Mouse (Mus musculus): ENCODE measurements around the gene Acsf2. TPM values are rescaled to one million over a fixed set of nuclear protein-coding genes. Genes with fewer than 3 reads are reported as not detected.

Gene Acsf2
- total and polyA plus RNA-seq, 3 experiments = 4.5 to 25.7 (median 7.5) TPM

GRCm38 (mm10) chr11:94617646-94618045, 16.0 kb upstream of the Acsf2 start:
- DNase-seq (ENCODE audit: extremely low read depth) = no peak
- Histone ChIP-seq H3K4me2 (ENCODE audit: insufficient read depth, low read depth, poor library complexity, severe bottlenecking) (no peak overlapping the region), H3K9ac (ENCODE audit: insufficient read depth, low read depth) (no peak overlapping the region), H3K36me3 (replicated peaks in 1 of 2; ENCODE audit: control insufficient read depth in 1 of 2, insufficient read depth in 1 of 2, low read length in 1 of 2) (no peaks in the 10 kb centered on the region), H3K27me3 (replicated peaks) (no peaks in the 10 kb centered on the region), H3K4me3 (replicated peaks in 1 of 3; ENCODE audit: low read depth in 2 of 3, low read length in 2 of 3, poor library complexity in 1 of 3) (no peak overlapping the region), H3K9me3 (replicated peaks; ENCODE audit: low read length) (peaks cover 12% of the 10 kb centered on the region), H3K79me2 (replicated peaks; ENCODE audit: control insufficient read depth, extremely low read depth, insufficient read depth, poor library complexity, severe bottlenecking) (no peaks in the 10 kb centered on the region), H3K27ac (ENCODE audit: insufficient read depth, low read depth) (no peak overlapping the region), H3K4me1 (ENCODE audit: control insufficient read depth in 1 of 2, insufficient read depth in 2 of 2) (peaks cover 9 to 20% of the 10 kb centered on the region in 2 experiments)
- in situ Hi-C loops (cut with MboI; ENCODE audit: low pct_ligation_motif_present, low pct_unique_long_range_greater_than_20kb, low sequenced_read_pairs) = no loop called here
- TF ChIP-seq ZC3H11A (IDR thresholded peaks at IDR 0.05; ENCODE audit: low read depth, low read length) (no peak), MAZ (IDR thresholded peaks at IDR 0.05; ENCODE audit: low read depth, low read length) (no peak), MXI1 (IDR thresholded peaks at IDR 0.05; ENCODE audit: low read depth, low read length) (no peak), IRF4 (IDR thresholded peaks at IDR 0.05; ENCODE audit: low read depth, low read length) (no peak), POLR2AphosphoS2 (IDR thresholded peaks at IDR 0.05; ENCODE audit: low read depth, low read length) (no peak), RAD21 (IDR thresholded peaks at IDR 0.05; ENCODE audit: low read depth, low read length) (no peak), MAFK (IDR thresholded peaks at IDR 0.05; ENCODE audit: insufficient replicate concordance, low read length) (no peak), RCOR1 (conservative IDR thresholded peaks at IDR 0.05; ENCODE audit: low read depth, low read length) (no peak), USF1 (IDR thresholded peaks at IDR 0.05; ENCODE audit: low read depth, low read length) (no peak), E2F4 (IDR thresholded peaks at IDR 0.05; ENCODE audit: insufficient replicate concordance, low read depth, low read length) (no peak), TBP (conservative IDR thresholded peaks at IDR 0.05; ENCODE audit: low read depth, low read length) (no peak), KAT2A (IDR thresholded peaks at IDR 0.05; ENCODE audit: insufficient replicate concordance, low read length) (no peak), CHD1 (IDR thresholded peaks at IDR 0.05; ENCODE audit: low read depth, low read length) (no peak), CHD2 (IDR thresholded peaks at IDR 0.05; ENCODE audit: low read length) (no peak), EP300 (IDR thresholded peaks at IDR 0.05; ENCODE audit: low read length) (no peak), ZKSCAN1 (IDR thresholded peaks at IDR 0.05; ENCODE audit: borderline replicate concordance, low read depth, low read length) (no peak), UBTF (IDR thresholded peaks at IDR 0.05; ENCODE audit: low read depth, low read length) (no peak), SMC3 (IDR thresholded peaks at IDR 0.05; ENCODE audit: low read depth, low read length) (no peak), SIN3A (IDR thresholded peaks at IDR 0.05; ENCODE audit: low read length) (no peak), NELFE (IDR thresholded peaks at IDR 0.05; ENCODE audit: low read depth, low read length) (no peak)
- dilution Hi-C loops (cut with MboI; ENCODE audit: extremely low pct_ligation_motif_present, extremely low pct_unique_long_range_greater_than_20kb, low sequenced_read_pairs) = no loop called here

- no peaks in the 10 kb centered on the region for H3K36me3 ChIP-seq (replicated peaks in 1 of 2; ENCODE audit: control insufficient read depth in 1 of 2, insufficient read depth in 1 of 2, low read length in 1 of 2)
- no peaks in the 10 kb centered on the region for H3K79me2 ChIP-seq (replicated peaks; ENCODE audit: control insufficient read depth, extremely low read depth, insufficient read depth, poor library complexity, severe bottlenecking)
- no peak overlapping the region for H3K27ac ChIP-seq (ENCODE audit: insufficient read depth, low read depth)
- H3K4me1 ChIP-seq (ENCODE audit: control insufficient read depth in 1 of 2, insufficient read depth in 2 of 2) = peaks cover 2 to 14% of the 10 kb centered on the region in 2 experiments; a peak in 3 of 4 replicates
- in situ Hi-C loops (cut with MboI; ENCODE audit: low pct_ligation_motif_present, low pct_unique_long_range_greater_than_20kb, low sequenced_read_pairs) (no loop called here), dilution Hi-C loops (cut with MboI; ENCODE audit: extremely low pct_ligation_motif_present, extremely low pct_unique_long_range_greater_than_20kb, low sequenced_read_pairs) (no loop called here)
- H3K27me3 ChIP-seq (replicated peaks) = no peaks in the 10 kb centered on the region
- no peak overlapping the region for H3K4me3 ChIP-seq (replicated peaks in 1 of 3; ENCODE audit: low read depth in 2 of 3, low read length in 2 of 3, poor library complexity in 1 of 3)
- DNase-seq (ENCODE audit: extremely low read depth) = no peak
- no peak overlapping the region for H3K4me2 ChIP-seq (ENCODE audit: insufficient read depth, low read depth, poor library complexity, severe bottlenecking)
- TF ChIP-seq IRF4 (IDR thresholded peaks at IDR 0.05; ENCODE audit: low read depth, low read length) (no peak), UBTF (IDR thresholded peaks at IDR 0.05; ENCODE audit: low read depth, low read length) (no peak), MEF2A (IDR thresholded peaks at IDR 0.05; ENCODE audit: borderline replicate concordance, low read depth, low read length) (no peak), BHLHE40 (IDR thresholded peaks at IDR 0.05; ENCODE audit: low read depth, low read length) (no peak), JUND (conservative IDR thresholded peaks at IDR 0.05; ENCODE audit: low read depth, low read length) (no peak)
- H3K9me3 ChIP-seq (replicated peaks; ENCODE audit: low read length) = peaks cover 12% of the 10 kb centered on the region
- no peak overlapping the region for H3K9ac ChIP-seq (ENCODE audit: insufficient read depth, low read depth)
These were observed 13.8 kb upstream of the Acsf2 start for GRCm38 (mm10) chr11:94615494-94615893.
